Comparison of ENCODE assay signal across 10 mouse cellular contexts in the genomic region with DNA sequence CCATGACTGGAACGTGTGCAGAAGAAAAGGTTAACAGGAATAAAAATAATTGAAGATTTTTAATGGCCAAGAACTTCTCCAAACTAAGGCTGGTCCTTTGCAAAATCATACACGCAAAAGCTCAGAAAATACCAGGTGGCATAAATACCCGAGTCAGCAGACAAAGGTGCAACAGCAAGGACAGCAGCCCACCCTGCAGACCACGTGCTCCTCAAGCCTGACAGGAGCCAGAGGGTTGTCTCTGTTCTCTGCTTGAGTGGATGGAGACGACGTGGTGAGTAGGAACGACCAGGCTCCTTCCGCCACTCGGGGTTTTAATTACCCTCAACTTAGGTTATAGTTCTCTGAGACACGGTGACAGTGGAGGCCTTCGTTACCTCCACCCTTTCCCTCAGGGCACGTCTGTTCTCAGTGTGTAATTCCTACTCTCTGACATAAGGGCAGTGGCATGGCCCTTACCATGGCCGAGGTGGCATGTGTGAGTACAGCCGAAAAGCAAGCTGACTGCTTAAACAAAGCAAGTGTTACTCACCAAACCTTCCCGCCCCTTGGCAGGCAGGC.
DNase-seq lines count a peak whose midpoint lies in the region; ATAC-seq and TF ChIP-seq lines count a peak whose summit lies in the region.
"Had no signal": no experiment of that assay in that cellular context is flagged by ENCODE, and none has a peak within 500 bp of the region (broad histone marks: within the 10 kb centered on the region; RNA-seq: fewer than 3 reads in every experiment).

No protein-coding gene starts in this region.

- H3ac ChIP-seq in myocyte (ENCODE audit: control insufficient read depth, insufficient read length) = no peak overlapping the region

- H3K4me2 ChIP-seq in kidney, embryonic 15.5 days = peak overlapping the region; percentile 19
- peak overlapping the region; percentile 42 for H3K4me2 ChIP-seq in embryonic facial prominence, embryonic 14.5 days (ENCODE audit: low read depth, low read length)
- H3K4me2 ChIP-seq in hindbrain, embryonic 16.5 days (ENCODE audit: low read length) = peak overlapping the region; percentile 35; the same call in 1 of the 2 replicates
- H3K4me2 ChIP-seq in myocyte (ENCODE audit: low read depth) = peak overlapping the region; percentile 21

- no peak overlapping the region for H3K4me3 ChIP-seq in kidney, embryonic 15.5 days (replicated peaks)
- H3K4me3 ChIP-seq in kidney, adult 2 months (ENCODE audit: insufficient read depth, low read depth, low read length) = no peak overlapping the region
- H3K4me3 ChIP-seq in embryonic facial prominence, embryonic 14.5 days (ENCODE audit: low read depth, low read length) = peak overlapping the region; percentile 14
- no peak overlapping the region for H3K4me3 ChIP-seq in hindbrain, embryonic 16.5 days (ENCODE audit: low read length)
- H3K4me3 ChIP-seq in myocyte = no peak overlapping the region
- no peak overlapping the region for H3K4me3 ChIP-seq in cerebellum, adult 2 months (replicated peaks; ENCODE audit: insufficient read depth, low read depth, low read length)
- H3K4me3 ChIP-seq: megakaryocyte, embryonic 14.5 days had no signal

- 38% methylated on average over 15 of the region's 15 CpGs for WGBS in kidney, embryonic 15.5 days
- 59% methylated on average over 15 of the region's 15 CpGs for WGBS in kidney, adult 2 months
- 20% methylated on average over 15 of the region's 15 CpGs for WGBS in embryonic facial prominence, embryonic 14.5 days
- 46% methylated on average over 15 of the region's 15 CpGs for WGBS in hindbrain, embryonic 16.5 days
- 72% methylated on average over 15 of the region's 15 CpGs for WGBS in cerebellum, adult 2 months

- no peaks in the 10 kb centered on the region for H3K27me3 ChIP-seq in kidney, embryonic 15.5 days
- H3K27me3 ChIP-seq in kidney, adult 2 months (replicated peaks; ENCODE audit: control insufficient read depth, insufficient read depth, low read length) = no peaks in the 10 kb centered on the region; the same call in 1 of the 2 replicates
- H3K27me3 ChIP-seq in embryonic facial prominence, embryonic 14.5 days (replicated peaks; ENCODE audit: control insufficient read depth, insufficient read depth, low read length) = no peaks in the 10 kb centered on the region
- H3K27me3 ChIP-seq in hindbrain, embryonic 16.5 days (replicated peaks; ENCODE audit: control insufficient read depth, insufficient read depth, low read length) = no peaks in the 10 kb centered on the region
- no peaks in the 10 kb centered on the region for H3K27me3 ChIP-seq in myocyte (ENCODE audit: control insufficient read depth, insufficient read depth, insufficient read length)
- no peaks in the 10 kb centered on the region for H3K27me3 ChIP-seq in cerebellum, adult 2 months (ENCODE audit: control insufficient read depth, insufficient read depth, low read length)

- peak; percentile 47; the same call in 1 of the 2 replicates for ATAC-seq in kidney, embryonic 15.5 days (replicated peaks; ENCODE audit: low FRiP score)
- ATAC-seq in embryonic facial prominence, embryonic 14.5 days (ENCODE audit: low read depth) = peak; percentile 6
- ATAC-seq in hindbrain, embryonic 16.5 days = peak; percentile 50
- no peak for ATAC-seq in cerebellum, adult (ENCODE audit: insufficient number of reproducible peaks, low FRiP score, low TSS enrichment)

- no peaks in the 10 kb centered on the region for H3K79me2 ChIP-seq in myocyte (ENCODE audit: control insufficient read depth, insufficient read depth)

- no peak overlapping the region; the same call in 1 of the 2 replicates for H3K27ac ChIP-seq in kidney, embryonic 15.5 days
- no peak overlapping the region for H3K27ac ChIP-seq in kidney, adult 2 months (ENCODE audit: insufficient read depth, low read depth, low read length)
- H3K27ac ChIP-seq in embryonic facial prominence, embryonic 14.5 days (replicated peaks; ENCODE audit: low read depth, low read length) = peak overlapping the region; percentile 73
- H3K27ac ChIP-seq in hindbrain, embryonic 16.5 days (ENCODE audit: low read depth, low read length) = no peak overlapping the region
- no peak overlapping the region for H3K27ac ChIP-seq in cerebellum, adult 2 months (ENCODE audit: insufficient read depth, low read length)

- peaks cover 22% of the 10 kb centered on the region for H3K4me1 ChIP-seq in kidney, embryonic 15.5 days
- H3K4me1 ChIP-seq in kidney, adult 2 months (ENCODE audit: control insufficient read depth, insufficient read depth, low read length) = no peaks in the 10 kb centered on the region
- peaks cover 23% of the 10 kb centered on the region for H3K4me1 ChIP-seq in embryonic facial prominence, embryonic 14.5 days (ENCODE audit: control insufficient read depth, insufficient read depth, low read length)
- H3K4me1 ChIP-seq in hindbrain, embryonic 16.5 days (ENCODE audit: control insufficient read depth, insufficient read depth, low read depth, low read length) = peaks cover 6% of the 10 kb centered on the region
- H3K4me1 ChIP-seq in cerebellum, adult 2 months (ENCODE audit: control insufficient read depth, insufficient read depth, low read length) = no peaks in the 10 kb centered on the region
- H3K4me1 ChIP-seq: megakaryocyte, embryonic 14.5 days had no signal

- H3K9ac ChIP-seq in kidney, embryonic 15.5 days = no peak overlapping the region
- no peak overlapping the region for H3K9ac ChIP-seq in embryonic facial prominence, embryonic 14.5 days (ENCODE audit: low read depth, low read length)
- no peak overlapping the region for H3K9ac ChIP-seq in hindbrain, embryonic 16.5 days (ENCODE audit: low read depth, low read length)

- no peaks in the 10 kb centered on the region for H3K36me3 ChIP-seq in kidney, embryonic 15.5 days
- no peaks in the 10 kb centered on the region for H3K36me3 ChIP-seq in kidney, adult 2 months (ENCODE audit: control insufficient read depth, insufficient read depth, low read length)
- H3K36me3 ChIP-seq in embryonic facial prominence, embryonic 14.5 days (ENCODE audit: control insufficient read depth, insufficient read depth, low read length) = no peaks in the 10 kb centered on the region
- no peaks in the 10 kb centered on the region for H3K36me3 ChIP-seq in hindbrain, embryonic 16.5 days (ENCODE audit: control insufficient read depth, insufficient read depth, low read length)
- H3K36me3 ChIP-seq in myocyte (ENCODE audit: control insufficient read depth, insufficient read depth) = no peaks in the 10 kb centered on the region

- no peaks in the 10 kb centered on the region for H3K9me3 ChIP-seq in kidney, embryonic 15.5 days (replicated peaks)
- H3K9me3 ChIP-seq in embryonic facial prominence, embryonic 14.5 days (ENCODE audit: control insufficient read depth, low read length) = no peaks in the 10 kb centered on the region
- no peaks in the 10 kb centered on the region for H3K9me3 ChIP-seq in hindbrain, embryonic 16.5 days (ENCODE audit: control insufficient read depth, low read length)
- H3K9me3 ChIP-seq: megakaryocyte, embryonic 14.5 days had no signal

- no peak for TF ChIP-seq CTCF in kidney, adult 2 months (conservative IDR thresholded peaks at IDR 0.05; ENCODE audit: insufficient read depth, insufficient read length, low read depth, low read length)
- no peak for TF ChIP-seq CTCF in cerebellum, adult 2 months (IDR thresholded peaks at IDR 0.05; ENCODE audit: borderline replicate concordance, insufficient read depth, low read depth, low read length)

- no peak for TF ChIP-seq POLR2A in kidney, adult 2 months (IDR thresholded peaks at IDR 0.05; ENCODE audit: low read depth, low read length)
- TF ChIP-seq POLR2A in myocyte (IDR thresholded peaks at IDR 0.05; ENCODE audit: insufficient read length, low read depth) = no peak
- no peak for TF ChIP-seq POLR2A in cerebellum, adult 2 months (IDR thresholded peaks at IDR 0.05; ENCODE audit: borderline replicate concordance, insufficient read depth, low read length)

- DNase-seq in kidney, adult 2 months = no peak
- no peak for DNase-seq in embryonic facial prominence, embryonic 14.5 days (ENCODE audit: low spot score)
- DNase-seq in cerebellum, adult 2 months = no peak
- DNase-seq in cerebellum, adult 18-20 months = no peak
- DNase-seq: kidney, adult 9 months had no signal

TF ChIP-seq in myocyte, 11 proteins besides CTCF, POLR2A, EP300 and RAD21:
- no peak for TF ChIP-seq MYOG (IDR thresholded peaks at IDR 0.05; ENCODE audit: control insufficient read depth in 1 of 3, insufficient read depth in 1 of 3, insufficient read length in 2 of 3, low read depth in 2 of 3)
- TF ChIP-seq POLR2AphosphoS2 (IDR thresholded peaks at IDR 0.05; ENCODE audit: insufficient read length, low read depth) = no peak
- no peak for TF ChIP-seq TCF3 (IDR thresholded peaks at IDR 0.05; ENCODE audit: insufficient read length, low read depth)
- TF ChIP-seq TCF12 (IDR thresholded peaks at IDR 0.05; ENCODE audit: insufficient read depth, poor library complexity, severe bottlenecking) = no peak
- TF ChIP-seq MYOD1 (IDR thresholded peaks at IDR 0.05; ENCODE audit: control insufficient read depth in 1 of 3, insufficient read length in 2 of 3, low read depth in 2 of 3) = no peak
- TF ChIP-seq CEBPB (IDR thresholded peaks at IDR 0.05; ENCODE audit: insufficient read depth, poor library complexity, severe bottlenecking) = no peak
- TF ChIP-seq SRF (IDR thresholded peaks at IDR 0.05; ENCODE audit: control insufficient read depth, insufficient read length, low read depth) = no peak
- no peak for TF ChIP-seq MAX (IDR thresholded peaks at IDR 0.05; ENCODE audit: low read depth)
- TF ChIP-seq REST (IDR thresholded peaks at IDR 0.05; ENCODE audit: insufficient read depth, insufficient read length) = no peak
- TF ChIP-seq E2F4 (IDR thresholded peaks at IDR 0.05; ENCODE audit: insufficient read depth) = no peak
